Mouse (Mus musculus) R1 (cell line): ENCODE measurements around the gene Fkbp5.
A peak's percentile ranks its signal among the peaks of the same experiment; 100 is the strongest.
"Not testable (repeated sequence)": the region's sequence is repeated elsewhere in the genome, so short reads cannot be mapped to it uniquely, and the experiment has no call there.

Experiments
- DNase-seq: peaks from one replicate; pipeline ENCODE4 v3.0.0-alpha.2; 2018; ENCODE audit warnings: low read depth, low spot score

Gene Fkbp5

DNA sequence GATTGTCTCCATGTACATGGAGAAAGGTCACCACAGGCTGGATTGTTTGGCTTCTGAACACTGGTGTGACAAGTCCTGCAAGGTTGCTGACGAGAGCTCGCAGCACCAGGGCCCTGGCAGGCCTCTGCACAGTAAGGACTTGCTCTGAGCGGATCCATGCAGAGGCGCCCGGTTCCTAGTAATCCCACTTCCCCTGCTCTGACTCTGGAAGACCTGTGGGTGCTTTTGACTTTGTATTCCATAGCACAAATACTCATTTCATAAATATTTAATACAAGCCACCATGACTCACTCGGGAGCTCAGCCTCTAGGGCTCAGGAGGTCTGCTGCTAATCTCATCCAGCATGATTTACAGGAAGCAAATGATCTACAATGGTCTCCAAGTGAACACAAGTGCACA, 97.7 kb downstream of the Fkbp5 start:
- no peak for DNase-seq

DNA sequence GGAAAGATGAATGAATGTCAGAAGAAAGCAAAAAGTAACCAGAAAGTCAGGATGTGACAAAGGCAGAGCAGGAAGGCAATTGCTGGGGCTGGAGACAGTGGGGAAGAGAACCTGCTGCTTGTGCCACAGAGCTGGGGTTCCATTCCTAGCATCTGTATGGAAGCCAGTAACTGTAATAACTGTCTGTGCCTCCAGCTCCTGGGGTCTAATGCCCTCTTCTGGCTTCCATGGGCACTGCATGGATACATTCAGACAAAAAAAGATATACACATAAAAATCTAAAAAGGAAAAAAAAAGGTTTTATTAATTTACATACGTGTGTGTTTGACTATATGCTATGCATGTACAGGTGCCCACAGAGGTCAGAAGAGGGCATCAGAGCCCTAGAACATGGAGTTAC, 98.4 kb downstream of the Fkbp5 start:
- peak; percentile 63 for DNase-seq

DNA sequence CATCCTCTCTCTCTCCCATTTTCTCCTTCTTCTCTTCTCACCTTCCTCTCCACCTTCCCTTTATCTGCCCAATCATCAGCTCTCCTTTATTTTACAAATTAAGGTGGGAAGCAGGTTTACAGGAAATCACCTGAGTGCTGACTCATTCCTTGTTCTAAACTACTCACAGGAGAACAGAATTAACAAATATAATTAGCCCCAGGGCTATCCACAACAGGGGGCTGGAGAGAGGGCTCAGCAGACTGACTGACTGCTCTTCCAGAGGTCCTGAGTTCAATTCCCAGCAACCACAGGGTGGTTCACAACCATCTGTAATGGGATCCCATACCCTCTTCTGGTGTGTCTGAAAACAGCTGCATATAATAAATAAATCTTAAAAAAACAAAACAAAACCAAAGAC, 98.8 kb downstream of the Fkbp5 start:
- peak; percentile 84 for DNase-seq

DNA sequence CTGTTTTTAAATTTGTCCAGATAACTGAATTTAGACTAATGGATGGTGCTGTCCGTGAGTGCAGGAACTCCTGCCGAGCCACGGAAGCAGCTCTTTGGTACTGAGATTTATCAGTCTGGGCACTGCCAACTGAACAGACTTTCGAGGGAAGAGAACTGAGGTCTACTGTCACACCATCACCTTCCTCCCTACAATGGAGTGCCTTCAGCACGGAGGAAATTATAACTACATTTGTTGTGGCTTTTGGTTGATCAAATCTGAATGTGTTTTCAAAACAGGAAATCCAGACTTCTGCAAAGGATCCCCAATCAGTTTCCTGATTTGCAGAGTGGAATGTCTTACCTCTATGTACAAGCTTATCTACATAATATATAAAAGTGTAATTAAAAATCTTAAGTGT, 99.6 kb downstream of the Fkbp5 start:
- no peak for DNase-seq

DNA sequence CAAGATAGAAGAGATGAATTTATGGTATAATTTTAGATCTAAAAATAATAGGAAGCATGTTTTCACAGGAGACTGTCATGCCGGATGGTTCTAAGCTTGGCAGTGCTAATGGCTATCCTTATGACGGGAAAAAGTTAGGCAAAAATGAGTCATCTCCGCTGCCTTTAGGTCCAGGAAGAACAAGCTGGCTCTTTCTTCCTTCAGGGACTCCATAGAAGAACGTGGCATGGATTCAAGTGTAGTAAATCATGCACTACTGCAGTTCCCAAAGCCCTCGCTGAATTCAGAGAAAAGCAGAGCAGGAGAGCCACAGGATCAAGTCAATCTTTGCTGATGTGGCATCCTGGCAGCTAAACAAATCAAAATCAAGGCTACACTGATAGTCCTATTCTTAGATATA, 102.1 kb downstream of the Fkbp5 start:
- DNase-seq, result no peak

DNA sequence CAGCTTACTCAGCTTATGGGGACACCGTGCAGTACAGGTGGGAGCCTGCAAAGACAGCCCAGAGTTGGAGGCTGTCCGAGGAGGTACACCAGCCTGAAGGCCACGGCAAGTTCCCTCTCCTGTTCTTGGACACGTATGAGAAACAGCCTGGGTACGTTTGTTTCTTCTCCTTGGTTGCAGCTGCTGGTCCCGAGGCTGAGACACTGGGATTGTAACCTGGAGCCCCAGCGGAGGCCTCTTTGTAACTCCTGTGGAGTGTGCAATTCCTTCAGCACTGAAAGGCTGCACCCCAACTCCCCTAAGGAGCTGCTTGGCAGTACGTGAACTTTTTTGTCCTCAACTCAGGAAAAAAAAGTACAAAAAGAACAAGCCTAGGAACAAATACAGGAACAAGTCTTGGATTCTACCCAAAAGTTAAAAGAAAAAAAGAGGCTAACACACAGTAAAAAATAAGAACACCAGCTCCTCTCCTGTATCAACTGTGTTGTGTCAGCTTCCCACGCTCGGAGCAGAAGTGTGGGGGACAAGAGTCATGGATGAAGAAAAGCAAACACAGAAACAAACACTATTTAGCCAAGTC, 105.9 kb downstream of the Fkbp5 start:
- DNase-seq, result no peak

DNA sequence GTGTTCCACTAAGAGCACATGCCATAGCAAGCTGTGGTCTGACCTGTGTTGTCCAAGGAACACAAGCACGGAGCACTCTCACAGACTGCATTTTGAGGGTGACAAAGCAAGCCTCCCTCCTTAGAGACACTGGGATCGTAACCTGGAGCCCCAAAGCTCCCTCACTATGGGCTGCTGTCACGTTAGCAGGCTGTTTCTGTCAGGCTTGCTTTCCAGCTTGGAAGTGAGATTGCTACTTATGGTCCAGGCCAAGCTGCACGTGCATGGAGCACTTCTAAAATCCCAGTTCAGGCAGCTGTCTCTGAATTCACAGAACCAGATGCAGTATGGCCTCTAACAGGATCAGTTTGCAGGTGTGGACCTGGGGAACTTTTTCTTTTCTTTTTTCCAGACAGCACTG, 106.6 kb downstream of the Fkbp5 start:
- no peak for DNase-seq

DNA sequence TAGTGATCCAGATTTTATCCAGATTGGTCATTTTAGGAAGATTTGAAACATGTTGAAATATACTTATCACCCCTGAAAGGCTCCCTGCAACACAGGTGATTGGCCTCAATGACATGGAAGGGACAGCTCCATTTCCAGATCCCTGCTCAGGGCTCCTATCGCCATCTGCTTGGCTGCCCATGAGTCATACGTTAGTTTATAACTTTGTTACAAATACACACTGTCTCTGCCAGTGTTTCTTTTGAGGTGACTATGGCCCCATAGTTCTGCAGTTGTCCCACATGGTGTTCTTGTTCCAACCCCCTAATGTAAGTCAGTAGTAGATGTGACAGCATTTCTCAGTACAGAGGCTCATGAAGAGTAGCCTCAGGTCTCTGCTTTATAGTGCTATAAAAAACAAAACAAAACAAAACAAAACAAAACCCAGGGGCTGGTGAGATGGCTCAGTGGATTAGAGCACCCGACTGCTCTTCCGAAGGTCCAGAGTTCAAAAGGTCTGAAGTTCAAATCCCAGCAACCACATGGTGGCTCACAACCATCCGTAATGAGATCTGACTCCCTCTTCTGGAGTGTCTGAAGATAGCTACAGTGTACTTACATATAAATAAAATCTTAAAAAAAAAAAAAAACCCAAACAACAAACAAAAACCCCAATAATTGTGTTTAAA, 108.9 kb downstream of the Fkbp5 start:
- DNase-seq, result no peak

DNA sequence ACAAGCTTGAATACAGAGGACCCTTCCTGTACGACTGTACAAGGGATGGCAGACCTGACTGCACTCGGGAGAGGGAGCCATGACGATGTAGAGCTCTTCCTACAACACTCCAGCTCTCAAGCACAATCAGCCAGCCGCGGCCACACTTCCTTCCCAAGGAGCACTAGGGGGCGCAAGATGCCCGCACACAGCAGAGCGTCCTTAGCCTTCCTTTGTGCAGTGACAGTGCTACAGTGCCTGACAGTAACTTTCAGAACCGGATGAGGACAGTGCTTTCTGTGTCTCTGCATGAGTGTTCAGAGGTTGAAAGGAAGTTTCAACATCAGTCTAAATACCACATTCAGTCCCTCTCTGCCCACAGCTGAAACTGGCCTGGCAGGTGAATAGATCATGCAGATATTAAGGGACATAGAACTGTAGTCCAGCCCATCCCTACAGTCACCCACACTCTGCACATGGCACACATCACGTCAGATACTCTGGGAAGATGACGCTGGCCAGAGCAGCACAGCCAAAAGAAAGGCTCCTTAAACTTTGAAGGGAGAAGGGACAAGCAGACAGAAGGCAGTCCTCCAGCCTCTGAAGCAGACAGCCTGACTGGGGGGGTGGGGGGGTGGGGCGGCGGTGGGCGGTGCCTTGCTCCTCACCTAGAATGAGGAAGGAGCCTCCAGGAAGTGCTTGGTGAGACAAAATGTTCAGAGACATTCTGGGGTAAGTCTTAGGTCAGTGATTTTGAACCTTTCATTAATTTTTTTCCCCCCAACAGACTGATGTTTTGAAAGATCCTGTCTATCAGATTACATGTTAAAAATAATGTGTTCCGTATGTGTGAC, 109.7 kb downstream of the Fkbp5 start:
- peak; percentile 90 for DNase-seq

DNA sequence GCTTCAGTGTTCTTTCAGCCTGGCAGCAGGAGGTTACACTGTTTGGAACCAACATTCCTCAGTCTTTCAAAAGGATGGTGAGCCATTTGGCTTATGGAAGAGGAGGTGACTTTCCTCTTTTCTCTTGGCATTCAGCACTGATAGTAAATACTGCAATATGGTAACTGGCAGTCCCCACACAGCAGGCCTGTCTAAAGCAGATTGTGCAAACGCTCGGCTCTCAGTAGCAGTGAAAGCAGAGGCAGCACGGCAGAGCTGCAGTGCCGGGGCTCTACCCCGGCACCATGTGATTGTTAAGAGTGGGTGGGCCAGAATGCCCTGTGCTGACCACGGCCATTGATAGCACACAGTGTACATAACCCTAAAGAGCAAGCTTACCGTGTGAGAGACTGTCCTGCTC, 110.9 kb downstream of the Fkbp5 start:
- DNase-seq, result no peak

DNA sequence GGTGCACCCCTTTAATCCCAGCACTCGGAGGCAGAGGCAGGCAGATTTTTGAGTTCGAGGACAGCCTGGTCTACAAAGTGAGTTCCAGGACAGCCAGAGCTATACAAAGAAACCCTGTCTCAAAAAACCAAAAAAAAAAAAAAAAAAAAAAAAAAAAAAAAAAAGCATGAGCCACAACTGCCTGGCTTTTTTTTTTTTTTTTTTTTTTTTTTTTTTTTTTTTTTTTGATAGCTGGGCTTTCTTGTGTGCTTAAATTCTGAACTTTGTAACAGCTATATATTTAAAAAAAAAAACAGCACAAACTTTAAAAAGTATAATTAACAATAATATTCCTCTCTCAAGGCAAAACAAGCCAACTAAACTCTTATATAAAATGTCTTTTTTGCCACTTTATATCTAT, 112.6 kb downstream of the Fkbp5 start:
- DNase-seq, result not testable (repeated sequence)

DNA sequence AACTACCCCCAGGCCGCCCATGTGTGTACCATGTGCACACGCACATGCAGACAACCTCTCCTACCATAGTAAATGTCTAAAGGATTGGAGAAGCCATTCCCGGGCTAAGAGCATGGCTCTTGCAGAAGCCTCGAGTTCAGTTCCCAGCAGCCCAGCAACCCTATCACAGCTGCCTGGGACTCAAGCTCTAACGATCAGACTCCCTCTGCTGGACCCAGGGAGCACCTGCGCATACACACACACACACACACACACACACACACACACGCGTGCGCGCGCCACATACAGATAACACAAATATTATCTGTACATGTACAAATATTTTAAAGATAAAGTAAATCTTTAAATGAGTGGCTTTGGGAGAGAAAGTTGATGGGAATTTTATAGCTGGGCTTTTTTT, 113.0 kb downstream of the Fkbp5 start:
- peak; percentile 71 for DNase-seq

DNA sequence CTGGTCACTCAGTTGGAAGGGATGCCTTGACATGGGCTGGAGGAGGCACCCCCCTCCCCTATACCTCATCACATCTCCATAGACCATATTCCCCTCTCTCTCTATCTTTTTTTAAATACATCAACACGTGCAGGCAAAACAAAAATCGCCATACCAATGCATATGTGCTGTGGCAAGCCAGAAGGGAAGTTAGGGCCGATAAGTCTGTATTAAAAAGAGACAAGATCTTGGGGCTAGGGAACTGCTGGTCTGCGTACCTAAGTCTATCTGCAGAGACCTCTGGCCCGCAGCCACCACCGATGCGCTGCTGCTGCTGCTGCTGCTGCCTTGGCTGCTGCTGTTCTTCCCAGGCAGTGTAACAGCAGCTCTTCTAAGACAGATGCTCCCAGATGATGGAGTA, 122.3 kb downstream of the Fkbp5 start:
- no peak for DNase-seq

DNA sequence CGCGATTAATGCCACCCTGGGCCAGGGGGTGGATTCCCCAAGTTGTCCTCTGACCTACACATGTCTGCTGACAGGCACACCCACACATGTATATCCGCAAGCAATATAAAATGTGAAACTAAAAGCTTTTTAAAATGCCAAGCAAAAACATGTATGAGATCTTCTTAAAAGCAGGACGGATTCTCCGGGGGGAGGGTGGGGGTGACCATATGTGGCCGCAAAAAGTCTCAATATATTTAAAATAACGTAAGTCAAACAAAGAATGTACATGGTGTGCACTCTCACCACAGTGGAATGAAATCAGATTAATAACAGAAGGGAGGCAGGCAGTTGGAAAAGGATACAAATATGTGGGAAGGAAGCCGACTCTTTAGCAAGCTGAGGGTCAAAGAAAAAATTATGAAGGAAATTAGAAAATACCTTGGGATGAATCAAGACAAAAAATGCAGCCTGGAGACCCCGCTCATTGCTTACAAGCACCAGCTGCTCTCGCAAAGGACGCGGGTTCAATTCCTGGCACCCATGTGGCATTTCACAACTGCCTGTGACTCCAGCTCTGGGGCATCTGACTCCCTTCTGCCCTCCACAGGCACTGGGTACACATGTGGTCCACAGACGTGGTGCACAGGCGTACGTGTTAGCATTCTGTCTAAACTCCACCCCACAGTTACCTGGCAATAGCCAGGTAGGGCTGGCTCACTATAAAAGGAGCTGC, 123.1 kb downstream of the Fkbp5 start:
- no peak for DNase-seq

DNA sequence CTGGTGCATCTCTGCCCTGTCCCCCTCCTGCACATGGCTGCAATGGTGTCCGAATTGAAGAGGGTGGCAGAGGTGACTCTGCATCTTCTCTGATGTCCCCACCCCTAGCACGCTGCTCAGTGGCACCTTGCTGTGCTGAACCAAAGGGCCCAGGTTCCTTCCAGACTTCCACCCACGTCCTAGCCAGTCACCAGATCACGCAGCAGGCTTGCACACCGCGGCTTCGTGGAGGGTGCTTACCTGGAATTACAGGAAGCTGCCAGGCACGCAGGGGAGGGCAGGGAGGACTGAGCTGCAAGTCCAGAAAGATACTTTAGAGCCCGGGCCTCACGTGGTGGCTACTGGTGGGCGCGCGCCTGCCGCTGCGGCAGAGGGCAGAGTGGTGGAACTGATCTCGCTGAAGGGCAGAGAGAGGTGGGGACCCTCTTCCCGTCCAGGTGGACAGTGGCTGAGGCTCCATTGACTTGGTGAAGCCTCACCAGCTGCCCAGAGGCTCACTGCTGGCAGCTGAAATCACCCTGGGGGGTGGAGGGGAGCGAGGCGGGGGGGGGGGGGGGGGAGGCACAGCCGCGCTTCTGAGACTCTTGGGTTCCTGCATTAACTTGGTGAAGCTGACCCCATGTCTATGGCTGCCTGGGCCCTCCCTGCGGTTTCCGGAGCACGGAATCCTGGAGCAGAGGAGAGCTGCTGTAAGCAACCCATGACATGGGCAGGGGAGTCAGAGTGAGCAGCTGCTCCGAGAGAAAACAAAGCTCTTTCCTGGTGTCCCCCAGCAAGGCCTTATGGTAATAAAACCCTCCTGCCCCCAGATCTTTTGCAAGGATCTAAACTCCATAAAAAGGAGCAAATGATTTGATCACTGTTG, 125.5 kb downstream of the Fkbp5 start:
- no peak for DNase-seq

DNA sequence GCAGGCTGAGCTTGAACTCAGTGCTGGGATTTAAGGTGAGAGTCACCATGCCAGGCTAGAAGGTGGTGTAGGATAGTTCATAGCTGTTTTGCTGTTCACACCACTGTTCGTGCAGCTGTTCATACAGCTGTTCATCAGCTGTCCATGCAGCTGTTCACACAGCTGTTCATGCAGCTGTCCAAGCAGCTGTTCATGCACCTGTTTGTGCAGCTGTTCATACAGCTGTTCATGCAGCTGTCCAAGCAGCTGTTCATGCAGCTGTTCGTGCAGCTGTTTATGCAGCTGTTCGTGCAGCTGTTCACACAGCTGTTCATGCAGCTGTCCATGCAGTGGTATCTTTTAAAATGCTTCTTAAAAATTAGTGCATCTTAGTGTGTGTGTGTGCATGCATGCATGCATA, 128.8 kb downstream of the Fkbp5 start:
- DNase-seq, result no peak

DNA sequence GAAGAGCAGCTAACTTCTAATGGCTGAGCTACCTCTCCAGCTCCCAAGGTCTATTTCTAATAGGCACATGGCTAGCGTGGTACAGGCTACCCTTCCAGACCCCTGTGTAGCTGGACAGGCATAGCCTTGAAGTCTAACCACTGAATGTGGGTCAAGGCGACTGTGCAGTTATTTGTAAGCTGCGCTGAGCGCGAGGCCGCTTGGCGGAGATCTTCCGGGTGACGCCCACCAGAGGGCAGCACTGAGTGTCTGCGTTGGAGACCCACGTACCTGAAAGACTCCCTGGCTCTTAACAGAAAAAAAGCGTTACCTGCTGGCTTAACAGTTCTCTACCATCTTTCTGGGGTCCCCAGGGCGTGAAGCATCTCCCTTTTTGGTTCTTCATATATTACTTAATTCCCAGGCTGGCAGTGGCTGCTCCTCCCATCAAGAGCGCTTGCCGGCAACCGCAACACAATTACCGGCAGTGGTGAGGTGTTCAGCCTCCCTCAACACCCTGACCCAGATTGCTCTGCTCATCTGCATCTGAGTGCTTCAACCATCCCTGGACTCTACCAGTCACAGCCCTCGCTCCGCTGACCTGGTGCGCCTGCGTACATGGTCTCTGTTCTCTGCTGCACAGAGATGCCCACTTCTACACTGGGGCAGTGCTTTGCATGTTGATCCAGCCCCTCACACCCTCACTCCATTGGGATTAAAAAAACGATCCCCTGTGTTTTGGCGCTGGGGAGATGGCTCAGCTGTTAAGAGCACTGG, 131.0 kb downstream of the Fkbp5 start:
- DNase-seq, result peak; percentile 91

DNA sequence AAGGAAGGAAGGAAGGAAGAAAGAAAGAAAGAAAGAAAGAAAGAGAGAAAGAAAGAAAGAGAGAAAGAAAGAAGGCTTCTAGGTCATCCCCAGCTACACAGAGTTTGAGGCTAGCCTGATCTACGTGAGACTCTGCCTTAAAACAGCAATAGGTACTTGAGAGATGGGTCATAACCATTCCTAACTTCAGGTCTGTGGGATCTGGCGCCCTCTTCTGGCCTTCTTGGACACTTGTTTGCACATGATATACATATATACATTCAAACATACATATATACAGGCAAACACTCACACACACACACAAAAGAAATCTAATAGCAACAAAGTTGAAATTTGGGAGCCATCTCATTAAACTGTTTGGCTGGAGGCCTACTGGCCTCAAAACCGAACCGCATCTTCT, 133.0 kb downstream of the Fkbp5 start:
- DNase-seq, result peak; percentile 91

DNA sequence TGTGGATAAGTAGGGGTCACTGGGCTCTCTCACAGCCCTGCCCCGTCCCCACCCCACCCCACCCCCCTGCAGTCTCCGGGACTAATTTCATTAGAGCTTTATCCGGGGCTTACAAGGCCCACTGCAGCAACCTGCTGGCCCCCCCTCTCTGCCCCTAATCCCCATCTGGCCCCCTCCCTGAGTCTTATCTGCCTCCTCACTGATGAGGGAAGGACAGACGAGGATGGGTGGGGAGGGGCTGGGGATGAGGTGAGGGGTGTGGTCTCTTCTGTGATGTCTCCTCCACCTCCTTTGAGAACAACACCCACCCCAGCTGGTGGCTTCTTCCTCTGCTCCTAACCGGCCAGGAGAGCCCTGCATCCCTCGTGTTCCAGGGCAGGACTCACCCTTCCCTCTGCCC, 137.1 kb downstream of the Fkbp5 start:
- no peak for DNase-seq

DNA sequence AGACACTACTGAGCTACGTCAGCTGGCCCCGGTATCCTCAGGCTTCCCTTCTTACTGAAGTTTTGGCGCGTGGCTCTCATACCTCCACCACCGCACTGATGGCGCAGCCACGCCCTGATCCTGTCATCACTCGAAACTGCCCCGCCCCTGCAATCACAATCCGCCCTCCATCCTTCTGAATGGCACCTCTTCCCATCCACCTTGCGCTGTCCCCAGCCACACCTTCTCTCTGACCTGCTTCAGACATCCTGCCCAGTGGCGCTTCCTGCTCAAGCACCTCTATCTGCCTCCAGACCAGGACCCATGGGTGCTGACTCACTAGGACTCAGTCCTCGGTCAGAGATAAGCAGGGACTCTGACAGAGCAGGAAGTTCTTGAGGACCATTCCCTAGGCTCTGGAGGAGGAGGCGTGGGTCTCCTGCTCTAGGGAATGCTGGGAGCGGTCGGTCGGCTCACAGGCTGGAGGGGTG, 141.7 kb downstream of the Fkbp5 start:
- peak; percentile 81 for DNase-seq
